Mouse (Mus musculus) cerebral cortex, adult 2 months (tissue): Measurements from ENCODE around the gene Ccdc137.

Experiments
- WGBS: fragments of 180-500 bp; shearing (Covaris S2); methylation state at CpG from one replicate; pipeline ENCODE4 v1.1.7; 2018; 5-methylcytosine and 5-hydroxymethylcytosine counted together

Ccdc137 gene

GRCm38 (mm10) chr11:120457772-120458751 lies at the start of gene Ccdc137, which contains the start of gene Oxld1:
Gene Ccdc137 (plus strand): TSS chr11:120458115.
Gene Oxld1 (minus strand): TSS chr11:120458068.
- WGBS, result 2% methylated on average over 62 of the region's 62 CpGs

- 91% methylated on average over 9 of the region's 10 CpGs for WGBS
Measured at GRCm38 (mm10) chr11:120413621-120414020, 44.3 kb upstream of the Ccdc137 start.

- WGBS, result 86% methylated on average over 7 of the region's 7 CpGs
Measured at GRCm38 (mm10) chr11:120417852-120418251, 40.1 kb upstream of the Ccdc137 start.

- 100% methylated on average over 1 of the region's 1 CpGs for WGBS
Measured at GRCm38 (mm10) chr11:120418592-120418991, 39.3 kb upstream of the Ccdc137 start.

- whole genome bisulfite sequencing, result 77% methylated on average over 13 of the region's 13 CpGs
Measured at GRCm38 (mm10) chr11:120422651-120423568, 35.0 kb upstream of the Ccdc137 start.

- WGBS, result 56% methylated on average over 9 of the region's 9 CpGs
Measured at GRCm38 (mm10) chr11:120423569-120424295, 34.2 kb upstream of the Ccdc137 start.

- 81% methylated on average over 3 of the region's 3 CpGs for WGBS
Measured at GRCm38 (mm10) chr11:120426727-120427126, 31.2 kb upstream of the Ccdc137 start.

GRCm38 (mm10) chr11:120437152-120437856 lies 20.6 kb upstream of the Ccdc137 start, which contains the start of gene Nploc4:
Gene Nploc4 (minus strand): TSS chr11:120437708.
- WGBS, result under 1% methylated on average over 75 of the region's 77 CpGs

- 22% methylated on average over 12 of the region's 12 CpGs for WGBS
Measured at GRCm38 (mm10) chr11:120437857-120438385, 20.0 kb upstream of the Ccdc137 start.

GRCm38 (mm10) chr11:120442344-120442743 lies 15.6 kb upstream of the Ccdc137 start, which contains the start of gene Tspan10:
Gene Tspan10 (plus strand): TSS chr11:120442644.
- 91% methylated on average over 3 of the region's 3 CpGs for WGBS

- WGBS, result 91% methylated on average over 3 of the region's 3 CpGs
Measured at GRCm38 (mm10) chr11:120442765-120443280, 15.1 kb upstream of the Ccdc137 start.

- 77% methylated on average over 6 of the region's 6 CpGs for WGBS
Measured at GRCm38 (mm10) chr11:120444106-120444505, 13.8 kb upstream of the Ccdc137 start.

GRCm38 (mm10) chr11:120445475-120445874 lies 12.4 kb upstream of the Ccdc137 start:
- 77% methylated on average over 3 of the region's 3 CpGs for WGBS

GRCm38 (mm10) chr11:120447179-120447578 lies 10.7 kb upstream of the Ccdc137 start:
- WGBS, result 89% methylated on average over 7 of the region's 7 CpGs

- 83% methylated on average over 3 of the region's 3 CpGs for WGBS
Measured at GRCm38 (mm10) chr11:120452246-120452645, 5.7 kb upstream of the Ccdc137 start.

GRCm38 (mm10) chr11:120453306-120453705 lies 4.6 kb upstream of the Ccdc137 start, which contains the start of gene Pde6g:
Gene Pde6g (minus strand): TSS chr11:120453500.
- 91% methylated on average over 4 of the region's 4 CpGs for WGBS

GRCm38 (mm10) chr11:120454965-120455364 lies 3.0 kb upstream of the Ccdc137 start:
- WGBS, result 79% methylated on average over 4 of the region's 4 CpGs

GRCm38 (mm10) chr11:120455413-120455812 lies 2.5 kb upstream of the Ccdc137 start:
- 95% methylated on average over 7 of the region's 7 CpGs for WGBS

- WGBS, result 22% methylated on average over 14 of the region's 14 CpGs
Measured at GRCm38 (mm10) chr11:120457370-120457769, 545 bp upstream of the Ccdc137 start.
